ENCODE assay signal across 8 mouse cellular contexts in genomic region chr8:84902367-84902919, GRCm38 (mm10). TPM values are rescaled to one million over a fixed set of nuclear protein-coding genes. Genes with fewer than 3 reads are reported as not detected.
DNase-seq lines count a peak whose midpoint lies in the region; ATAC-seq and TF ChIP-seq lines count a peak whose summit lies in the region.

No protein-coding gene starts in this region.

- TF ChIP-seq POLR2A in cortical plate, adult 2 months (IDR thresholded peaks at IDR 0.05; ENCODE audit: extremely low read depth, insufficient read depth, low read length): no peak

- H3K4me3 ChIP-seq in cortical plate, adult 2 months (ENCODE audit: insufficient read depth, low read length): peak overlapping the region; percentile 39
- peak overlapping the region; percentile 54 for H3K4me3 ChIP-seq in hindbrain, embryonic 16.5 days (ENCODE audit: low read length)
- peak overlapping the region; percentile 42 for H3K4me3 ChIP-seq in midbrain, embryonic 14.5 days (replicated peaks; ENCODE audit: low read depth, low read length)

- 8% methylated on average over 11 of the region's 24 CpGs for WGBS in hindbrain, embryonic 16.5 days
- 4% methylated on average over 24 of the region's 24 CpGs for WGBS in midbrain, embryonic 14.5 days

- peak; percentile 28 for DNase-seq in kidney, adult 9 months
- DNase-seq in kidney, adult 11 months: no peak
- DNase-seq in midbrain, embryonic 14.5 days: no peak
- no peak for DNase-seq in ovary, postnatal 14 days (ENCODE audit: low spot score)
- DNase-seq in natural killer cell, adult 2 months (ENCODE audit: low spot score in 2 of 2): no peak
- no peak for DNase-seq in spleen, postnatal 36 days (ENCODE audit: low spot score in 2 of 2)

- H3K4me2 ChIP-seq in hindbrain, embryonic 16.5 days (ENCODE audit: low read length): peak overlapping the region; percentile 98
- H3K4me2 ChIP-seq in midbrain, embryonic 14.5 days (ENCODE audit: low read length): peak overlapping the region; percentile 90

- H3K36me3 ChIP-seq in hindbrain, embryonic 16.5 days (ENCODE audit: control insufficient read depth, insufficient read depth, low read length): no peaks in the 10 kb centered on the region
- no peaks in the 10 kb centered on the region for H3K36me3 ChIP-seq in midbrain, embryonic 14.5 days (ENCODE audit: control insufficient read depth, insufficient read depth, low read length)

- H3K4me1 ChIP-seq in cortical plate, adult 2 months (ENCODE audit: control insufficient read depth, insufficient read depth, low read length): peaks cover 1% of the 10 kb centered on the region; the same call in 1 of the 2 replicates
- H3K4me1 ChIP-seq in hindbrain, embryonic 16.5 days (ENCODE audit: control insufficient read depth, insufficient read depth, low read depth, low read length): peaks cover 10% of the 10 kb centered on the region
- peaks cover 11% of the 10 kb centered on the region; the same call in 1 of the 2 replicates for H3K4me1 ChIP-seq in midbrain, embryonic 14.5 days (ENCODE audit: control insufficient read depth, insufficient read depth, low read length)

- no peak for TF ChIP-seq CTCF in cortical plate, adult 2 months (IDR thresholded peaks at IDR 0.05; ENCODE audit: extremely low read depth, insufficient read depth, low read length)

- H3K27ac ChIP-seq in cortical plate, adult 2 months (ENCODE audit: insufficient read depth, low read length): no peak overlapping the region
- no peak overlapping the region for H3K27ac ChIP-seq in hindbrain, embryonic 16.5 days (ENCODE audit: low read depth, low read length)
- H3K27ac ChIP-seq in midbrain, embryonic 14.5 days (replicated peaks; ENCODE audit: low read depth, low read length): no peak overlapping the region

- peak overlapping the region; percentile 74 for H3K9ac ChIP-seq in hindbrain, embryonic 16.5 days (ENCODE audit: low read depth, low read length)
- peak overlapping the region; percentile 50 for H3K9ac ChIP-seq in midbrain, embryonic 14.5 days (replicated peaks; ENCODE audit: low read length)

- H3K27me3 ChIP-seq in hindbrain, embryonic 16.5 days (replicated peaks; ENCODE audit: control insufficient read depth, insufficient read depth, low read length): 0 out of 2 replicates have a peak, but pooled peaks cover 5% of the 10 kb centered on the region
- peaks cover 14% of the 10 kb centered on the region; the same call in 1 of the 2 replicates for H3K27me3 ChIP-seq in midbrain, embryonic 14.5 days (ENCODE audit: control insufficient read depth, insufficient read depth, low read length)

- no peaks in the 10 kb centered on the region for H3K9me3 ChIP-seq in hindbrain, embryonic 16.5 days (ENCODE audit: control insufficient read depth, low read length)
- H3K9me3 ChIP-seq in midbrain, embryonic 14.5 days (ENCODE audit: control insufficient read depth, low read length): no peaks in the 10 kb centered on the region

- ATAC-seq in hindbrain, embryonic 16.5 days: no peak
- ATAC-seq in midbrain, embryonic 14.5 days (ENCODE audit: low FRiP score, low TSS enrichment): no peak; the same call in 1 of the 2 replicates

RNA-seq across cellular contexts. Expression of gene Klf1, which starts 0.7 kb away (rescaled TPM):
- 0.23 and 0.35 TPM in 2 replicates for polyA plus RNA-seq in cortical plate, adult 2 months (2012; rRNA removed)
- 0.39 and 0.56 TPM in 2 replicates for polyA plus RNA-seq in hindbrain, embryonic 16.5 days (2015; fragmentation: Nextera tagmentation; extraction: Ambion mirVana)
- 0.19 and 0.63 TPM in 2 replicates for polyA plus RNA-seq in midbrain, embryonic 14.5 days (2014; fragmentation: Nextera tagmentation; extraction: Ambion mirVana)

RNA-seq across cellular contexts. Expression of gene Dnase2a, which starts 5.9 kb away (rescaled TPM):
- polyA plus RNA-seq in cortical plate, adult 2 months (2012; rRNA removed): 6.1 and 6.7 TPM in 2 replicates
- 6.4 and 7.0 TPM in 2 replicates for polyA plus RNA-seq in hindbrain, embryonic 16.5 days (2015; fragmentation: Nextera tagmentation; extraction: Ambion mirVana)
- 4.0 and 5.4 TPM in 2 replicates for polyA plus RNA-seq in midbrain, embryonic 14.5 days (2014; fragmentation: Nextera tagmentation; extraction: Ambion mirVana)

RNA-seq across cellular contexts. Expression of gene Gcdh, which starts 8.7 kb away (rescaled TPM):
- polyA plus RNA-seq in cortical plate, adult 2 months (2012; rRNA removed): 81.5 and 91.9 TPM in 2 replicates
- polyA plus RNA-seq in hindbrain, embryonic 16.5 days (2015; fragmentation: Nextera tagmentation; extraction: Ambion mirVana): 41.4 and 42.8 TPM in 2 replicates
- polyA plus RNA-seq in midbrain, embryonic 14.5 days (2014; fragmentation: Nextera tagmentation; extraction: Ambion mirVana): 22.4 and 25.9 TPM in 2 replicates

RNA-seq across cellular contexts. Expression of gene Syce2, which starts 30.5 kb away (rescaled TPM):
- polyA plus RNA-seq in cortical plate, adult 2 months (2012; rRNA removed): 3.7 and 4.2 TPM in 2 replicates
- 38.1 and 46.6 TPM in 2 replicates for polyA plus RNA-seq in hindbrain, embryonic 16.5 days (2015; fragmentation: Nextera tagmentation; extraction: Ambion mirVana)
- polyA plus RNA-seq in midbrain, embryonic 14.5 days (2014; fragmentation: Nextera tagmentation; extraction: Ambion mirVana): 17.4 and 27.4 TPM in 2 replicates

RNA-seq across cellular contexts. Expression of gene Mast1, which starts 34.7 kb away (rescaled TPM):
- polyA plus RNA-seq in cortical plate, adult 2 months (2012; rRNA removed): 76.0 and 79.7 TPM in 2 replicates
- polyA plus RNA-seq in hindbrain, embryonic 16.5 days (2015; fragmentation: Nextera tagmentation; extraction: Ambion mirVana): 71.4 and 77.4 TPM in 2 replicates
- polyA plus RNA-seq in midbrain, embryonic 14.5 days (2014; fragmentation: Nextera tagmentation; extraction: Ambion mirVana): 69.5 and 69.9 TPM in 2 replicates
